Mouse (Mus musculus) right cerebral cortex, postnatal 36 days (tissue): ENCODE data around the gene Socs5.

Experiments used
- DNase-seq, 2 experiments: peaks; one replicate each; pipeline ENCODE4 v3.0.0; 2022; ENCODE audit warnings: low spot score in 2 of 2, mixed read lengths in 1 of 2

Socs5 gene

DNA sequence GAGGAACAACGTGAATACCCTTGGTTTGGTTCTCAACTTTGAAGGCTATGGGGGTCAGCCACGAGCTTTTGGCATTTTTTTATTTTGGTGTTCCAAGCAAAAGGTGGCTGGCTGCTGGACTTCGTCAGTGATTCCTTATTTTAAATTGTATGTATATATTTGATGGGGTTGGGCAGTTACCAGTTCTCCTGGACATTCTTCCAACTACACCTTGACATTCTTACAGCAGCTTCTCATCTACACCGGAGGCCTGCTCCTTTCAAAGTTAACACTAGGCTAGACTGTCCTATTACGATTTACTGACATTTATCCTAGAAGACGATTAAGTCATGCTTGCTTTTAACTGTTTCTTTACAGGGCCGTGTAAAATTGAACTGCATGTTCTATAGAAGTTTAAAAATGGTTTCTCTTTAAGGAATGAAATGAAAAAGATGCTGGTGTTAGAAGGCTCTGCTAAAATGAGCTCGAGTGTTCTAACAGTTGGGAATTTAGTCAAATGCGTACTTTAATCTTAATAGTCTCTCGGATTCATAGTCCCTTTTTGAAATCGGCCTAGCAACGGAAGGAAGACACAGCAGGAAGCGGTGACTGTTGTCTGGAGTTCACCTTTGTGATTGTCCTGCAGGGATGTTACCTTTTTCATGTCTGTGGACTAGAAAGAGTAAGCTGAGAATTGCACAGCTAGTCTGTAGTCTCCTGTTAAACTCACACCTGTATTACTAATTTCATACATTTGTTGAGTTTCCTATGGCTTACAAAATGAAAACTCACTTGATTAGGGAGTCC, 1.2 kb downstream of the Socs5 start:
- DNase-seq = no peak

DNA sequence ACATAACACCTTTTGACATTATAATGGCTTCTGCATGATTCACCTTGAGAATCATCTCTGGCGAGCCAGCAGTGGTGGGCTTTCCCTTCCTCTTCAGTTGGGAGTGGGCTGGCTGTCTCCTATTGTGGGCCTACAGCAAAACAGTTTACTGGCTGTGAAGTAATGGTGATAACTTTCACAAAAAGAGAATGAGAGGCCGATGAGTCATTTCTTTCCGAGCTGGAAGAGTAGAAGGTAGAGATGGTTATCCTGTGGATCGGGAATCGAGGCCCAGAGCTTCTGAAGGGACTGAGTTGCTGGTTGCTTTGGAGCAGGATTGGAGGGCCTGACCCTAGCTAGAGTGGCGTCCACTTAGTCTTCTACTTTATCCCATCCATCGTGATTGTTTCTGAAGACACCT, 2.0 kb downstream of the Socs5 start:
- no peak for DNase-seq

DNA sequence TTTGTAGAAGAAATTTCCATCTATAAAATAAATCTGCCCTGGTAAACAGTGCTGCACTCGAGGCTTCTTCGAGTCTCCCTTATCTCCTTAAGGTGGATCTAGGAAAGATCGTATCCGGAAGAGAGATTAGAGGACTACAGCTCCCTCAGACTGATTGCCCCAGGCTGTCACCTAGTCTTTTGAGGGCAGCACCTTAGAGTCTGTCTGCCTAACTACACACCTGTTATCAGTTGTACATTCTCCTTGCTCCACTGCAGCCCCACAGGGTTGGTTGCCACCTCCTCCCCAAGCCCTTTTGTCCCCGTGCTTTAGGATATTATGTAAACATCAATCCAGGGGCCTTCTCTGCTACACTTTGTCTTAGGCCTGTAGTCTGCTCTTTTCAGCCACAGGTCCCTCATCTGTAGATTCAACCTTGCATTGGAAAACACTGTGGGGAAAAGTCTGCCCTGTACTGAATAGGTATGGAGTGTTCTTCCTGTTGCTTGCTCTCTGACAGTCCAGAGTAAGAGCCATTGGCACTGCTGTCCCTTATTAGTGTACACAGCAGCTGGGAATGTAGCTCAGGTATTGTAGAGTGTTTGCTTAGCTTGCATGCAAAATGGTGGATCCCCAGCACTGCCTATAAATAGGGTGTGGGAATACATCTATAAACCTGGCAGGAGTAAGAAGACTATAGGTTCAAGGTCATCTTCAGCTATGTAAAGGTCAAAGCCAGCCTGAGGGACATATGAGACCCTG, 5.5 kb downstream of the Socs5 start:
- no peak for DNase-seq

DNA sequence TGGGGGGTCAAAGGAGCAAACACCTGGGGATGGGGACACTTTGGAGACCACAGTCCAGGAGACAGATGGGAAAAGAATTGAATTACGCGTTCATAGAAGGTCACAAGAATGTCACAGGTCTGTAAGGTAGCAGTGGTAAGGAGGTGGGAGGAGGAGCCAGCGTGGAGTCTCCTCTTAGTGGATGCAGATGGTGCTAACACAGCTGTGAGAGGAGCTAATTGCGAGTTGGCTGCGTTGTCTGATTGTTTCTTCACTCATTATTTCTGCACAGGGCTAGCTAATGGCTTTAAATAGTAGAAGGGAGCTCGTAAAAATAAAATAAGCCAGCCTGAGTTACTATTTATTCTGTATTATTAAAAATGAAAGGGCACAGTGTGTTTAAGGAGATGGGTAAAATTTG, 8.1 kb downstream of the Socs5 start:
- no peak for DNase-seq

DNA sequence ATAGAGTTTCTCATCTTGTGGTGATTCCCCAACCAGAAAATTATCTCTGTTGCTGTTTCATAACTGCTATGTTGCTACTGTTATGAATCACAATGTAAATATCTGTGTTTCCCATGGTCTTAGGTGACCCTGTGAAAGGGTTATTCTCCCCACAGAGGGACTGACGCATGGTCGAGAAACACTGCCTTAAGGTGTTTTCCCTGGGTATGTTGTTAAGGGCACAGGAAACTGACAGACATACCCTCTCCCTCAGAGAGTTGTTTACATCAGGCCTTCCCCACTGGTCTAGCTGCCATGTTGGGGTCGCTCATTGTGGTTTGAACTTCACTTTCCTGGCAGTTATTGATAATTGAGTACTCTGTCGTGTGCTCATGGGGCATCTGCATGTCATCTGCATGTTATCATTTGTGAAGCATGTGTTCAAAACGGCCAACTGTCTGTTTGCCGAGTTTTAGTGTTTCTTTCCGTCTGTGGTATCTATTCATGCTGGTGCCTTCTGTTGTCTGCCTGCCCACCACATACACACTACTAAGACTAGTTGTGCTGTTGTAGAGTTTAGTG, 11.6 kb downstream of the Socs5 start:
- DNase-seq = no peak

DNA sequence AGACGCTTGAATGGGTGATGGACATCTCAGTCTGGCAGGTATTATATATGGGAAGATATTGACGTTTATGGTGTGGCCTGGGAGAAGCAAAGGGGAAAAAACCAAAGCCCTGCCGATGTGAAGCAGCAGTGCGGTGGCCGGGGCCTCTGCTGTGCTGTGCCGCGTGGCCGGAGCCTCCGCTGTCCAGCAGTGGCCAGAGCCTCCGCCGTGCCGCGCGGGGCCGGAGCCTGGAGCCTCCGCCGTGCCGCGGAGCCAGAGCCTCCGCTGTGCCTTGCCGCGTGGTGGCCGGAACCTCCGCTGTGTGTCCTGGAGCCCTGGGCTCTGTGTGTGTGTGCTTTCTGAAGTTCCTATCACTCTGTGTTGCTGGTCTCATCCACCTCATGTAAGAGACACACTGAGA, 17.9 kb downstream of the Socs5 start:
- no peak for DNase-seq

DNA sequence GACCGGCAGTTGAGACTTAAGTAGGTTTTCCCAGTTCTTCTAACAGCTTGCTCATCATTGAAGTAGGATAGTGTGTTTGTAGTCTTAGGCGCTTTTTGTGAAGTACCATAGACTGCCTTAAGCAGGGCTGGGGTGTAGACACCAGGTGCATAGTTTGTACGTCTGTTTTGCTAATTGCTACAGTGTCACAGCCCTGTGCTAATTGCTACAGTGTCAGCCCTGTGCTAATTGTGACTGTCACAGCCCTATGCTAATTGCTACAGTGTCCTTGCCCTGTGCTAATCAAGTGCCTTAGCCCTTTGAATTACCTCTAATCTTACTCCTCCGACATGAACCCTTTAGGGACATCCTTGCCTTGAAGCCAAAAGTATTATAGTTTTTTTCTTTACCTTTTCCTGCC, 24.8 kb downstream of the Socs5 start:
- DNase-seq = no peak

DNA sequence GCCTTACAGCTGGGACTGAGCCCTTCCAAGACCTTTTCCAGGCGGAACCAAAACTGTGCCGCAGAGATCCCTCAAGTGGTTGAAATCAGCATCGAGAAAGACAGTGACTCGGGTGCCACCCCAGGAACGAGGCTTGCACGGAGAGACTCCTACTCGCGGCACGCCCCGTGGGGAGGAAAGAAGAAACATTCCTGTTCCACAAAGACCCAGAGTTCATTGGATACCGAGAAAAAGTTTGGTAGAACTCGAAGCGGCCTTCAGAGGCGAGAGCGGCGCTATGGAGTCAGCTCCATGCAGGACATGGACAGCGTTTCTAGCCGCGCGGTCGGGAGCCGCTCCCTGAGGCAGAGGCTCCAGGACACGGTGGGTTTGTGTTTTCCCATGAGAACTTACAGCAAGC, 26.3 kb downstream of the Socs5 start:
- DNase-seq = no peak

DNA sequence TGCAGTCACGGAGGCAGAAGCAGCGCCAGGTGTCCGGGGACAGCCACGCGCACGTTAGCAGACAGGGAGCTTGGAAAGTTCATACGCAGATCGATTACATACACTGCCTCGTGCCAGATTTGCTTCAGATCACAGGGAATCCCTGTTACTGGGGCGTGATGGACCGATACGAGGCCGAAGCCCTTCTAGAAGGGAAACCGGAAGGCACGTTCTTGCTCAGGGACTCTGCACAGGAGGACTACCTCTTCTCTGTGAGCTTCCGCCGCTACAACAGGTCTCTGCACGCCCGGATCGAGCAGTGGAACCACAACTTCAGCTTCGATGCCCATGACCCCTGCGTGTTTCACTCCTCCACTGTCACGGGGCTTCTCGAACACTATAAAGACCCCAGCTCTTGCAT, 27.2 kb downstream of the Socs5 start:
- DNase-seq = no peak

DNA sequence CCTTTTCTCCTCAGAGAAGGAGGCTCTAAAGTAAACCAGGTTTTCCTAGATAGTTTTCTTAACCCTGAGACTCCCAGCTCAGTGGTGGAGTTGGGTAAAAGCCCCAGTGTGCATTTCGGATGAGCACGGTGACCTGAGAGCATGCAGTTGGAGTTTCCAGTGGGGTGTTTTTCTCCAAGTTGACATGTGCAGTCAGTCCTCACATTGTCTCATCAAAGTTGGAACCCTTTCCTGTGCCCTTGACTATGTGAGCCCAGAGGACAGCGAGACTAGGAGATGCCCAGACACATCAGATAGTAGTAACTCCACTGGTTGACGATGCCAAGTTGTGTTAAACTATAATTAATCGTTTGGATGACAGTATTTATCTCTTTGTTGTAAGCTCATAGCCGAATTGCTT, 28.3 kb downstream of the Socs5 start:
- DNase-seq = no peak

DNA sequence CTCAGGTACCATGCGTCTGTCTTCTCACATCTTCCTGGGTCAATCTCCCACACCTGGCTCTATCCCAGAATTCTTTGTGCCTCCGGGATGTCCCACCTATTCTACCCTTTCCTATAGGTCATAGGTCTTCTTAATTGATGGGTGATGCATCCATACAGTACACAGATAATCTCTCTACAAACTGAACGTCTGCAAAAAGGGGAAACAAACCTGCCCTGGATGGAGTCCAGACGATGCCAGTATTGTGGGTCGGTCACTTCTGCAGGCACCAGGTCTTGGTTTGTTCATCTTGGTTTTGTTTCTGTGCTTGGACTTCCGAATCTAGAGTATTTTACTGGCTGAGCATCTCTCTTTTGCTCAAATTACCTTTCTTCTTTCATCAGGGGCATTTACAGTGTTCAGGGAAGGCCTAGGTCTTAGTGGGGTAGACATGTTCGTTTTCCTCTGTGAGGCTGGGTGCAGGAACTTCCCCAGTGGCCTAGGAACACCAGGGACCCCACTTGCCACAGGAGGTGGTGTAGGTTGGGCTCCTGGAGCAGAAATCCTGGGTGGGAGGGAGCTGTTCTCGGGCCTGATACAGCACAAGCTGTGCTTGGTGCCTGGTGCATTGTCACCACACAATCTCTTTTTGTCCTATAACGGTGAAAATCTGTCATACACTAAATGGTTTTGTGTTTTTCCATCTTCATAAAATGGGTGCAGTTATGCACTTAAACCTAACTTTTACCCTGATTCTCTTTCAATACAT, 33.9 kb downstream of the Socs5 start:
- no peak for DNase-seq

DNA sequence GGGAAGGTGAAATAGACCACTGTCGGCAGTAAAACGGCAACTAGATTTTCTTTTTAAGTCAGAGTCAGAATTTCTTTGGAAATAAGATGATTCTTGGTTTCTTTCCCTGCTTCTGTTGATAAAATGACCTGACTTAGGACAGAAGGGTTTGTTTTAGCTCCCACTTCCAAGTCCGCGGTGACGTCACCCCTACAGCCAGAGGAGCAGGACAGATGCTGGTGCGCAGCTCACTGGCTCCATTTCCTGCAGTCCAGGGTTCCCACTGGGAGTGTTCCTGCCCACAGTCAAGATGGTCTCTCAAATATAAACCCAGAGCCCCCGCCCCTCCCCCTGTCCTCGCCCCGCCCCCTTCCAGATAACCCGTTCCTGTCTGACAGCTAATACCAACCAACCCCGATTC, 34.8 kb downstream of the Socs5 start:
- no peak for DNase-seq

DNA sequence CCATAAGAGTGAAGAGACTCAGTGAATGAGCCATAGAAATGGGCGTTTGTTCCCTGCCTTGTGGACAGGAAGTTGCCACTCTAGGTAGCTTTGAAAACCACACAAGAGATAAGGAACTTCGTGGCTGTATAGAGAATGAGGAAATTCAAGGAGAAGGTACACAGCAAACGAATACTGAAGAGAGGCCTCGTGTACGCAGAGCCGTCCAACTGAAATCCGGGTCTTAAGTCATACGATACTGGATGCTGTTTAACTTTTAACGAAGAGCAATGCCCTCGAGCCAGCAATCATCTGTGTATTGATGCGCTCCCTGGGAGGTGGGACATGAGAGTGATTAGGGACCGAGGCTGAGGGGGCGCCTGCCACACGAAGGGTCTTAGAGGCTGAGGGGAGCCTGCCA, 35.7 kb downstream of the Socs5 start:
- no peak for DNase-seq

DNA sequence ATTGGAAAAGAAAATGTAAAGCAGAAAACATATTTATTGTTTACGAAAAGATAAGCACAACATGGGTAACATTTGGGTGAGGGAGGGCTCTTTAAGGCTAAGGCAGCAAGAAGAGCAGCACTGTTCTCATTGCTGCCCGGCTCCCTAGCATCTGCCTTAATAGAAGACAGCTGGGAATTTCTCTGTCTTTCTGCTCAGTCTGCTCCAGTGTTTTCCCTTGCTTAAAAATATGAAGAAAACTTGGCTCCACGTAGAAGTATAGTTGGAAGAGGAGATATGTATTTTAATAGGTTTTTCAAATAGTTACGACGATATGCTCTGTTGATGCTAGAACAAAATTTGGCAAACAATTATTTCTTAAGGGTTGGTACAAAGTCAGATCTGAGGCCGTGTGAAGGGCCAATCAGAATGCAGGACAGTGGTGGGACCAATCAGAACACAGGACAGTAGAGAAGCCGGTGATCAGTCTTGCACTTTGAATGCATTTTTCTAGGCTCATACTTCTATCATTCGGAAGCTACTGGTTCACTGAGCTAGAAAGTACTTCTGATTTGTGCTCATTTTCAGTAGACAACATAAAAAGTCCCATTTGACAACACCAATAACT, 39.0 kb downstream of the Socs5 start:
- DNase-seq = no peak

DNA sequence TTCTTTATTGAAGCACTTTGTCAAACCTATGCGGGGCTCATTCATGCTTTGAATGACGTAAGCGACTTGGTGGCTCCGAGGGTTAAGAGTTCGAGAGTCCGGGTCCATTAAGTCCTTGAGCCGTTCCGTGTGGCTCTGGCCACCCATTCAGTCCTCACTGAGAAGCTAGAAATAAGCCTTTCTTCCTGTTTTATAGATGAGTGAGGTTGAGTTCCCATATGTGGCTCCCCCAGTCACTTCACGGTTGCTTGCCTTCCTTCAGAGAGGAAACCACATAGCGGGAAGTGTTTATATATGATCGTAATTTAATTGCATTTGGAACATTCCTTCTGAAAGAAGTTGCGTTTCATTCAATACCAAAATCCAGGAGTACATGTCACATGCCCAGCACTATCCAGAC, 42.3 kb downstream of the Socs5 start:
- DNase-seq = no peak

DNA sequence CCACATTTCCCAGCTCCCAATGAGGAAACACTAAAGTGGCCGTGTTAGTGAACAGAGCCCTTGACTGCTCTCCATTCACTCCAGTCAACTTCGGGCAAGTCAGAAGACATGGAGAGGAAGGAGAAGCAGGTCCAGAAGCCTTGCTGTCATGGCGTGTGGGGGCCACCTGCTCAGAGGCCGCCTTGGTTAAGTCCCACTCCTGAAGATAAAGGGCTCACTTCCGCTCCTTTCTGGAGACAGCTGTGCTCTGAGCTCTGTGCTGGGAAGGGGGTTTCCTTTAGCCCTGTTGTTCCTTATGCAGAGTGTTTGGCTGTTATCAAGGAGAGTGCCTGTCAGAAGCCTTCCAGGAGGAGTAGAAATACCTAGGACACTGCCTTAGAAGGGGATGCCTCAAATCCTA, 45.5 kb downstream of the Socs5 start:
- DNase-seq = no peak

DNA sequence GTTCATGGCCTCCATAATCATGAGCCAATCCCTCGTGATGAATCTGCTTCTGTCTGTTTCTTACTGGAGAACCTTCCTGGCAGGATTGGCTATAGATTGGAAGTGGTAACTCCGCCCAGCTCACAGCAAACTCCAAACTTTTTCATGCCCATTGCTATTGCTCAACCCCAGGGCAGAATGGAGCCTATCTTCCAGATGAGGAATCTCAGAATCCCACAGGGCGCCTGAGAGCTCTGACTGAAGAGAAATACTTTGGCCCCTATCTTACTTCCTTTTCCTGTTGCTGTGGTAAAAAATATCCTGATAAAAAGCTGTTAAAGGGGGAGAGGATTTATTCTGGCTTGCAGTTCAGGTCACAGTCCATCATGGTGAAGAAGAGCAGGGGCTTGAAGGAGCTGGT, 48.2 kb downstream of the Socs5 start:
- DNase-seq = no peak

DNA sequence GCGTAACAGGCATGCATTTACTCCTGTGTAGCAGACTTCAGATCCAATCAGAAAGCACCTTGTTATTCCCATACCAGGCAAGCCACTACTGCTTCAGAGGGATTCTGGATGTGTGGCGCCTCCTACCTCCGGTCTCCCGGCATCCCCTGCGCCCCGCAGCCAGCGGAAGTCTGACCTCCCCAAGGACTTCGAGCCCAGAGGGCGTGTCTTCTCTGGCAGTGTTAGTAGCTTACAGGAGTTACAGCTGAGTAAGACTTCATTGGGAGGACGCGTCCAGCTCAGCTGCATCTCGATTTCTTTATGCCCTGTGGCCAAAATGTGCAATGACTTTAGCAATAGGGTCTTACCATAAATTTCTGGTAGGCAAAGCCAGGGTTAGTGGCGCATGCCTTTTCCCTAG, 50.3 kb downstream of the Socs5 start:
- DNase-seq = no peak

DNA sequence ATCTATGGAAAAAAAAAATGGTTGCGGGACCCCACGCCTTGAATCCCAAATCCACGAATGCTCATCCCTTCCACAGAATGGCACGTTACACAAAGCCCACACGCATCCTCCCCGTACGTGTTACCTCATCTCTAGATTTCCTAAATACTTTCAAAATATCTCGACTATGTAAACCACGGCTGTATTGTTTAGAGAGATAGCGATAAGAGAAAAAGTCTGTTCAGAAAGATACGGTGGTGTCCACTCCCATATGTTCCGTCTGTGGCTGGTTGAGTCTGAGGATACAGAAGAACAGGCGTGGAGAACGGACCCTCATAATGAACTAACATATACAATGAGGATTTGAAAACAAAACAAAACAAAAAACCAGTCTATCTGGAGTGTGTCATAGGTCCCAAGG, 51.1 kb downstream of the Socs5 start:
- no peak for DNase-seq

DNA sequence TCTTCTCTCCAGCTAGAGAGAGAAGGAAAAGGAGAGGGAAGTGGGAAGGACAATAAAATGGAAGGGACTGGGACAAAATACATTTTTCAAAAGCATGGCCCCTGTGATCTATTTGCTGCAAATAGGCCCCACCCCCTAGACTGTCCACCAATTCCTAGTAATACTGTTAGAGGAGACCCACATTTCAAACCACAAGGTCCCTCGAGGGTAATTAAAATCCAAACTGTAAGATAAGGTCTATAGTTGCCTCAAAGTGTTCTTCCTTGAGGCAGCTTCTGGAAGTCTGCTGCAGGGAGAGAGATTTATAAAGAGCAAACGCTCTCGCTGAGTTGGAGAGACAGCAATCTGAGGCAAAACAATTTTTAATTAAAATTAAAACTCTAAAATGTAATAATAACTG, 52.8 kb downstream of the Socs5 start:
- DNase-seq = no peak

DNA sequence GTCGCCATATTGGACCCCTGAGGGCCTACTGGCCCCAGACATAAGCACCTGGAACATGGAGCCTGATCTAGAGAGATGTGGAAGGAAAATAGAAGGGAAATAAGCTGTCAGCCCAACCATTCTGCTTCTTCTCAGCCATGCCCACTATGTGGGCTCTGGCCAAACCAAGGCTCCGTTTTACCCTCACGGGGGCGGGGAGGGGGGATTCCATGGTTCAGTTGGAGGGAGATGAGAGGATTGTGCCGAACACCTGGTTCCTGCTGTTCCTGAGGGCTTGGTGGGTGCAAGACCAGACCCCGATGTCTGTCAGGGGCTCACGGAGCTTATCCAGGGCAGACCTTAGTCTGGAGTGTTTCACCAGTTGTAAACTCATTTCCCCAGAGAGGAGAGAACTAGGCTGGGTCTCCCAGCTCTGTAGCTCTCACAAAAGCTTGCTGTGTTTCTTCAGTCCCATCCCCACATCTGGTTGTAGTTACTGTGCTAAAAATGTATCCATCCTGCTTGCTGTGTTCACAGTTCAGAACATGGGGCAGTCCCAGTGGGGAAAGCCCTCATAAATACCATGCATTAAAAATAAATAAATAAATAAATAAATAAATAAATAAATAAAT, 56.9 kb downstream of the Socs5 start:
- DNase-seq = no peak

DNA sequence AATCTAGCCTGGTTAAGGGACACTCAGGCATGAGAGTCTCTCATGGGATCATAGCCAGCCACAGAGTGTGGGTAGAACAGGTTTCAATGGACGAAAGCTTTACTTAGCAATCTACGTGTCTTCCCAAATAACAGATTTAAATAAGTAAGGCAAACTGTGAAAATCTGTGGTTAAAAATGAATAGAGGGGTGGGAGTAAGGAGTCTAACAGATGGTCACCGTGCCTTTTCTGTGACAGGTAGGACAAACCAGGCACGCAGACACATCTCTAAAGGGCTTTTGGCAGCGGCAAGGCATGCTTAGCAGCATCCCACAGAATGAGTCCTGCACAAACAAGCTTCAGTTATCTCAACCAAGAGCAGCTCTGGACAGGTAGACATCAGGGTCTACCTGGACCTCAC, 59.9 kb downstream of the Socs5 start:
- DNase-seq = peak; percentile 8 to 22
